Mouse (Mus musculus): ENCODE data around the gene Stag1. TPM values are rescaled to one million over a fixed set of nuclear protein-coding genes. Genes with fewer than 3 reads are reported as not detected.
A peak's percentile ranks its signal among the peaks of the same experiment; 100 is the strongest.

Gene Stag1
- total RNA-seq (2015; ENCODE audit: low replicate concordance) (121 and 177 TPM in 2 replicates), total RNA-seq (2017; ENCODE audit: low replicate concordance) (229 and 248 TPM in 2 replicates)

DNA sequence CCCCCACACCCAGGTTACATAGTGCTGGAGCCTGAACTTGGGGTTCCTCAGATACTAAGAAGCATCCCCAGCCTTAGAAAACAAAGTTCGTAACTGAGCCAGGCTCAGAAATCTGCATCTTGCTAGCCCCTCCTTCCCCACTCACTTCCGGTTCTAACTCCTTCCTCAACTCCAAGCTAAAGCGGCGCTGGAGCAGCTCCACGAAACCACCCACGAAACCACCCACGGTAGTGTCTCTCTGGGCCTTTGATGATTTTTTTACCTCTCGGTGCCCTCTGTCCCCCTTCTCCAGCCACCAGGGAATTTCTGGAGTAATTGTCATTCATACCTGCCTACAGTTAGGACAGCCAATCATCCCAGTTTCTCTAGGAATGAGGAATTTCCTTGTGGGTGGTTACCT is at the start of gene Stag1:
TSS of gene Stag1 (plus strand) at position 253 of the 400 bp plus-strand sequence.
- no peak for ATAC-seq (replicated peaks; ENCODE audit: low FRiP score, poor library complexity, severe bottlenecking)

DNA sequence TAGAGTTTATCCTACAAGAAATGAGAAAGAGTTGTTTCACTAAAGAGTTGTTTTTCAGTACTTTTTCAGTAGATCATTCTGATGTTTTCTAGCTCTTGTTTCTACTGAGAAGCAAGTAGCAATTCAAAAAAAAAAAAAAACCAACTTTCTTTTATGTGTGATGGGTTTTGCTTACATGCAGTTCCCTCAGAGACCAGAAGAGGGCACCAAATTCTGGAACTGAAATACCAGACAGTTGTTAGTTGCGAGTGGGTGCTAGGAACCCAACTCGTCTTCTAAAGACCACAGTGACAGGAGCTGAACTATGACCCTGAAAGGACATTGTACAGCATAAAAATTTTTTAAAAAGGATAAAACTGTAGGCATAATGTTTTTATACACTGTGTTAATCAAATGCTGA is 49.3 kb upstream of the Stag1 start:
- ATAC-seq (replicated peaks; ENCODE audit: low FRiP score, poor library complexity, severe bottlenecking), result no peak

DNA sequence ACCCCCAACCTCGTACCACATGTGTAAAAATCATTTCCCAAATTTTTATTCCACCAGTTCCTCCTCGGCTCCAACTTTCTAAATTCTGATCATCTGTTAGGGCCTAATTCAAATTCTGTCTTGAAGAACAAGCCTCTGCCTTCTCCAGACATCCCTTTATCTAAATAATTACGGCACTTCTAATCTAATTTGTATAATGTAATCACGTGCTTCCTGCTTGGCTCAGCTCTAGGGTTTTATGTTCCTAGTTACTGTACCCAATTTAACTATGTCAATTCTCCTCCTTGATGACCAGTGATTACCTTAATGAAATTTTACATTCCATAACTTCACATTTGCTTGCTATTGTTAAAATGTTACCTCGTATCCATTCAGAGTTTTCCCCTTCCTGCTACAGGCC is 41.9 kb upstream of the Stag1 start:
- ATAC-seq (replicated peaks; ENCODE audit: low FRiP score, poor library complexity, severe bottlenecking), result no peak

DNA sequence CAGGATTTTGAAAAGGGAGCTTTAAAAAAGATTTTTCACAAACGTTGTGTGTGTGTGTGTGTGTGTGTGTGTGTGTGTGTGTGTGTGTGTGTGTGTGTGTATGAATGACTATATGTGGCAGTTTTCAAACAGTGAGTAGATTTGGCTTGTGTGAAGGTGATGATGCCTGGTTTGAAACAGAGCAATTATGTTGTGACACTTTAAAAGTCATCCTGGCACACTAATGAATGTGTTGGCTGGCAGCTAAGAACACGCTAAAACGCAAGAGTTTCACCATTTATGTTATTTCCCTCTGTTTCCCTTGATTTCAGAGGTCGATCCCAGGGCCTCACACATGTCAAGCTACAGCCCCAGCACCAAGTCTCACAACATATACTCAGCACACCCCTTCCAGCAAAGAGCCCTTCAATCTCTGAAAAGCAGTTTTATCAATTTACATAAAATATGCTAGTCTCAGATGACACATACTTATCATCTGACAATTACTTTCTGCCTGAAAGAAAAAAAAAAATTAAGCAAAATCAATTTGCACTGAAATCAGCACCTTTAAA is 39.5 kb upstream of the Stag1 start:
- ATAC-seq (replicated peaks; ENCODE audit: low FRiP score, poor library complexity, severe bottlenecking), result no peak

DNA sequence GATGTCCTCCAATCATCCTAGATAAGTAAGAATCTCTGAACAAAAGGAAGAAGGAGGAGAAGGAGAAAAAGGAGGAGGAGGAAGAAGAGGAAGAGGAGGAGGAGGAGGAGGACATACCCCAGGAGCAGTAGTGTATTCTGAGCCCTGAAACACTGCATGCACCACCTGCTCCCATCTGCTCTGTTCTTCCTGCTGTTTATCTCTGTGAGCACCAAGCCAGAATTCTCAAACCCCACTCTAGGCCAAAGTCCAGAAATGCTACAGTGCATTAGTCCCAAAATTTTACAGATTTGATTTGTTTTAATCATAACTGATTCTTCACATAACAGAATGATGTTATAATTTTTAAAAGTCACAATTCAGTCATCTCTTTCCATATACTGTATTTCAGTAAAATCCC is 38.6 kb upstream of the Stag1 start:
- no peak for ATAC-seq (replicated peaks; ENCODE audit: low FRiP score, poor library complexity, severe bottlenecking)

DNA sequence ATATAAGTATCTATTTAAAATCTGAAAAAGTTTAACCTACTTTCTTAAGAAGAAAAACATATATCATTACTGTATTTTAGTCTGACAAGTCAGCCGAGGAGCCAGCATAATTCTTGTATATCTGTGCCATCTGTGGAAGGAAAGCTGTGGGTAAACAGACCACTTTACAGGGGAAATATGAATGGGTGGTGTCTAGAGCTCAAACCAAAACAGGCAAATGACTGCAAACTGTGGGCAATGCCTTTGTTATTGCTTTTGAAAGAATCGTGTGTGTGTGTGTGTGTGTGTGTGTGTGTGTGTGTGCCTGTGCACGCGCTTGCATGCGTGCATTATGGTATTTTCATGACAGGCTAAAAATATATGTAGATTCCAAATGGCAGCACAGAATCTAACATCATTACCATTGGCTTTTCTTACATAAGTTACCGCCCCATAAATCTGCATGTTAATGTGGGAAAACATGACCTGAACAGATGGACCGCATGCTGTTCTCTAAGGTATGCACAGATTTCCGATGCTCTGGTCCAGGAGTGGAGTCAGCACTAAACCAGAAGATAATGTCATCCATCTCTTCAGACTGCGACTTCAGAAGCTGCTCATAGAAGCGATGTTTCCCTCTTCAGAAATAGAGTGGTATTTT is 37.2 kb upstream of the Stag1 start:
- no peak for ATAC-seq (replicated peaks; ENCODE audit: low FRiP score, poor library complexity, severe bottlenecking)

DNA sequence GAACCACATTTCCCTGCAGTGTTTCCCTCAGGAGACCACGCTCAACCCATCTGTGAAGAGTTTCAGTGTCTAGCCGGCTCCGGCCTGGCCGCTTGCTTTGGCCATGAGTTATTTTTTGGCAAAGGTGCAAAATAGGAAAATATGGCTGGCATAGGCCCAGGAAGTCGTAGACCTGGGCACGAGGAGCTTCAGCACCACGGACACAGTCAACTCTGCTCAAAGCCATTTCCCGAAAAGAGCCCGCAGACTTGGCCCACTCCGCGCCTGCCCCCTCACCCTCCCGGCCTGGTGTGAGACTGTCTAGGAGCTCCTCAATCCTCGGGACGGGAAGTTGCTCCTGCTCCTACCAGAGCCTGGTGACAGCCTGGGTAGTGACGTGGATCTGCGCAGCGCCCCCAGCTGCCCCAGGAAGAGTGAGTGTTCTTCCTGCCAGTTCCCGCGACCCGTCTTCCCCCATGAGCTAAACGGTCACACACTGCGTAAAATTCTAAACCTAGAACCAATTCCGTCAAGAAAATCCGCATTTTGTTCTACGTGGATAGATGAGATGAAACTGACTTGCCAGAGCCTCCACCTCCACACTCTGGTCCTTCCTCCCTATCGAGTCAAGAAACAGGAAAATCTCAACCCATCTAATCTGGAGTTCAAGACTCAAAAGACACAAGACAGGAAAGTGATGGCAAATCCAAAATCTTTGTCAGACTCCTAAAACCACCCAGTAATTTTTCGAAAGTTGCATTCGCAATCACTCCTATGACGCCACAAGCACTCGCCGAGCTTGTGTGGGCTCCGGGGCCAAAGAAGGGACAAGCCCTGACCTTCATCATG is 27.6 kb upstream of the Stag1 start:
- no peak for ATAC-seq (replicated peaks; ENCODE audit: low FRiP score, poor library complexity, severe bottlenecking)

DNA sequence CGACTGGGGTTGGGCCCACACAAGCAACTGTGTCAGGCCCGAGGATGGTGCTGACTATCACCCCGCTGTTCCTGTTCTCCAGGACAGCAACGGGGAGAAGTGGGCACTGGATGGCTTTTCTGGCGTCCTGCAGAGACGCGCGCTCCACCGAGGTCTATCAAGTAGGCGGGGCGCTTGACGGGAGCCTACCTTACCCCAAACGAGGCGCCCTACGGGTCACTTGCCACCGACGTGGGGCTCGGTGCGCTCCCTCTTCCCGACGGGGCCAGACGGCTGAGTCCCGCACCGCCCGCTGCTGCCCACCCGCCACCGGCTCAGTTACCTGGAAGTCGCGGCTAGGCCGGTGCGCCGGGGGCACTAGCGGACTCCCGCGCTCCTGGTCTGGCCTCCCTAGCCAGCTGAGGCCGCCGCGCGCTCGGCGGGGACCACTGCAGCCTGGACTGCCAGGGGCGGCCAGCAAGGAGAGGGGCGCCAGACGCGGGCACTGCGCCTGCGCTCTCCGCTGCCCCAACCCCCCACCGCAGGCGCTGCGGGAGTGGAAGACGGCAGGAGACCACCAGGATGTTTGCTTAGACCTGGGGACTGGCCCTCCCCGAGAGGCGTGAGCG is 26.9 kb upstream of the Stag1 start, which contains the start of gene Slc35g2:
TSS of gene Slc35g2 (minus strand) at position 465 of the 608 bp plus-strand sequence.
- no peak for ATAC-seq (replicated peaks; ENCODE audit: low FRiP score, poor library complexity, severe bottlenecking)

DNA sequence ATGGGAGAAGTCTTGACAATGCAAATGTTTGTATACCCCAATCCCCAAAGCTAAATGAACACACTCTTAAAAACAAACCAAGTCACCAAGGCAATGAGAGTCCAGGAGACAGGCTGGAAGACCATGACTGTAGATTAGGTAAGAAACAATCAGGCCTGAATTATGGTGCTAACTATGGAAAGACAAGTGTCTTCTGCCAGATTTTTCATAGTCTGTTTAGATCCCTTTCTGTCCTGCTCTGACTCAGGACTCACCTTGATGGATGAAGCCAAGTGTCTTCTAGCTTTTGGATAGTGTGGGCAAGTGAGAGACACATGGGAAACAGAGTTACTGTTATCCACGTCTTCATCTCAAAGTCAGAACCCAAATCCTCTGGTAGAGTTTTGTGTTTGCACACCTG is 26.1 kb upstream of the Stag1 start:
- ATAC-seq (replicated peaks; ENCODE audit: low FRiP score, poor library complexity, severe bottlenecking), result no peak

DNA sequence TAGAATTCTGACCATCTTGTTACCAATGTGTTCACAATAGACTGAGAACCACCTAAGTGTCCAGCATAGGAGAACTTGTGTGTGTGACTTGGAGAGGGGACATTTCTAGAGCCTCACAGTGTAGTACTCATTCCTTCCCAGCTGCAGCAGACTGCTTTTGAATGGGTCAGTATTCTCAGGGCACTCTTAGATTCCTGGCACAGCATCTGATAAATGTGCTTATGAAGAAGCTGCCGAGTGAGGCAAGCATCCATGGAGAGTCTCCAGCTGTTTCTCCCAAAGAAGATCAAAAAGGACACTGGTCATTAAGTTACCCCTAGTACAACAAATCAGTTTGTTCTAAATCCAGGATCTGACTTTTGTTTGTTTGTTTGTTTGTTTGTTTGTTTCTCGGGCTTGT is 24.3 kb upstream of the Stag1 start:
- ATAC-seq (replicated peaks; ENCODE audit: low FRiP score, poor library complexity, severe bottlenecking), result no peak

DNA sequence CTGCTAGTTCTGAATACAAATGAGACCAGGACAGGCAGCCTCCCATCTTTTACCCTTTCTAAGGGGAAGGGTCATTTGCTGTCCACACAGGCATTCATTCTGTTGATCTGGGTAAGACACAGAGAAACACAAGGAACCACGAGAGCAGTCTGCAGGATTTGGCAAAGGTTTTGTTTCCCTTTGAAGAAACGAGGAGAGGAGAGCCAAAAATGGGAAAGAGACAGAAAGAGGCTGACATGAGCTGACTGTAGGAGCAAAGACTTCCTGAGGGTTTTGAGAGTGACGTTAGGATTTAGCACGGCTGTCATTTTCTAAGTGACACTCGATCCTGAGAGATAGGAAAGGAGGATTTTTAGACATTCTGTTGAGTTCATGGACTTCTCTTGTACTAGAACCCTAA is 23.7 kb upstream of the Stag1 start:
- ATAC-seq (replicated peaks; ENCODE audit: low FRiP score, poor library complexity, severe bottlenecking), result no peak

DNA sequence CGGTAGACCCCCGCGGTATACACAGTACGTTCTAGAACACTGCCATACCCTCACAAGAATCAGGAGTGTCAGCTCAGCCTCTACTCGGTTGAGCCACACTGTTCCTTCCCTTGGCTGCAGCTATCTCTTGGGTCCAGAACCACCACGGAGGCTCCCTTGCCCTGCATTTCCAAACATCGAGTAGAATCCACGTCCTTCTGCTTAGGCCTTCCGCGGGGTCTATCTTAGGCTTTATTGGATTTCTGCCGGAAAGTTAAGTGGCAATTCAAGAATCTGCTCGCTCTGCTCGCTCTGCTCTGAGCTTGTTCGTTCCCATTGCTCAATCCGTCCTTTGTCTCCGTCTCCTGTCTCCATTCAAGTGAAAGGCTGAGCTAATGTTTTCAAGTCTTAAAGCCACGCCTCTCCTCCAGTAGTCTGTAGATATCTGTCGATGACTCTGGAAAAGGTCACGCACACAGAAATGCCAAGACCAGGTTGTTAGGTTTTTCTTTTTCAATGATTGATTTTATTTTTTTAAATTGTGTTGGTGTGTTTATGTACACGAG is 17.3 kb upstream of the Stag1 start:
- no peak for ATAC-seq (replicated peaks; ENCODE audit: low FRiP score, poor library complexity, severe bottlenecking)

DNA sequence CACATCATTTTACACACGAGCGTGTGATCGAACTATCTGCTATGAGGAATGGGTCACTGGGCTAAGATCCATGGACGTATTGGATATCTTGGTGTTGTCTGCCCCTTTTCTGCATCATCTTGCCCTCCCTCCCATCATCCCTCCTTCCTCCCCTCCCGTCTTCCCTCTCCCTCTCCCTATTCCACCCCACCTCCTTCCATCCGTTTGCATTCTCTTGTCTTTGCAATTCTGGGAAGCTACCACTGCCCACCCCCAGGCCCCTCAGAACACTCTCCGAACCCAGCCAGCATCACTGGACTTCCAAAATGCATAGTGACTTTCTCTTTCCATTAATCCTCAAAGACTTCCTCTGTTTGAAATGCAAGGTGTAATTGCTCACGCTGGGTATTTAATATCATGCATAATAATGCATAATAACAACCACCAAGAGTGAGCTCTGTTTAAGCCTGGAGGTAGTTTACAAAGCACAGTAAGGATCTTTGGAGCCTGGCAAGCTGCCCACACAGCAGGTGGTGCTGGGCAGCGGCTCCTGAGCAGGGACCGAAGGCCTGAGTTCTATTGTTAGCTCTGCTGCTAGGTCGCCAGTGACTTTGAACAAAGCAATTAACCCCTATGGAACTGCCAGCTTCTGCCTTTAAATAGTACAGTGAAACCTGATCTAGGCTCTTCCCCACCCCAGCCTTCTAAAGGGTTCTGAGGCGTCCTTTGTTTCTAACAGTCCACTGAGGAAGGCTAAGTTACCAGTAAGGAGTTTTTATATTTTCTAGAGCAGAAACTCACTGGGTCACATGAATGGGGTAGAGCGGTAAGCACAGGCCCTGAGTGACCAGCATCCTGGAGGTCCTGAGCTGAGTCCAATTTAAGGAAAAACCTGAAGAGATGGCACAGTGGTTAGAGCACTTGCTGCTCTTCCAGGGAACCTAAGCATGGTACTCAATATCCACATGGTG is 15.8 kb upstream of the Stag1 start:
- no peak for ATAC-seq (replicated peaks; ENCODE audit: low FRiP score, poor library complexity, severe bottlenecking)

DNA sequence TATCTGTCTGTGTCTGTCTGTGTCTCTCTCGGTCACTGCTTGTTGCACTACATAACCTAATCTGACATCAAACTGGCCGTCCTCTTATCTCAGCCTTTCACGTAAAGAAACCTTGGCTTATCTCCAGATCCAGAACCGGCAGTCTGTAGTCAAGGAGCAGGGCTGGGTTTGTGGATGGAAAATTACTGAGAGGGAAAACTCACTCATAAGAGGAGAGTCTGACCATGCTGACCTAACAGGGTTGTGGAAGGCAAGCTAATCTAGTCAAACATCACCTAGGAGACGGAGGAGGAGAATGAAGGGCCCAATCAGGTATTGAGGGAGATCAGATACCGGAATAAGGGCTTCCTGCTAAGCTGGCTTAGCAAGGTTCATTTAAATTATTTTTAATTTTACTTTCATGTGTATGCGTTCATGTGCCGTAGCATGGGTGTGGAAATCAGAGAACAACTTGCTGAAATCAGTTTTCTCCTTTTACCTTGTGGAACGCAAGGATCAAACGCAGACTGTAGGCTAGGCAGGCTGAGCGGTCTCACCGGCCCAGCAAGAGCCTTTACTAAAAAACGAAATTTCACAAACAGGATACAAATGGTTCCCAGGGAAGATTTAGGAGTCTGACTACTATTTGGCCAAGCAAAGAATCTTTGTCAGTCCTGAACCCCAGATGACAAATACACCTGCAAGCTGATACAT is 14.6 kb upstream of the Stag1 start:
- no peak for ATAC-seq (replicated peaks; ENCODE audit: low FRiP score, poor library complexity, severe bottlenecking)

DNA sequence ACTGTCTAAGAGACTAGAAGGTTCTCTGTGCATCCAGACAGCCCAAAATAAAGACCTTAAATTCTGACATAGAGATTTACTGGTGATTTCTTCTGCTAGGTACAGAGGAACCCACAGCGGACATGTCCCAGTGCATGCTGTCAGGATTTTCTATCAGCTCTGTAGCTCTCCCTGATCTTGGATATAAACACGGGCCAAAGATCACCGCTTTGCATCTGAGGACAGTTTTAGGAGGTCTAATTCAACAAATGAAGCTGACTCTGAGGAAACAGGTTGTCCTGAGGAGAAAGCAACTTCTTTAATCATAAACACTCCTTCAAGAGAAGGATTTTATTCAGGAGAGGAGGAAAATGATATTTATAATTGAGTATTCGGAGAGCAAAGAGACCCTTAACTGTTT is 13.6 kb upstream of the Stag1 start:
- ATAC-seq (replicated peaks; ENCODE audit: low FRiP score, poor library complexity, severe bottlenecking), result no peak

DNA sequence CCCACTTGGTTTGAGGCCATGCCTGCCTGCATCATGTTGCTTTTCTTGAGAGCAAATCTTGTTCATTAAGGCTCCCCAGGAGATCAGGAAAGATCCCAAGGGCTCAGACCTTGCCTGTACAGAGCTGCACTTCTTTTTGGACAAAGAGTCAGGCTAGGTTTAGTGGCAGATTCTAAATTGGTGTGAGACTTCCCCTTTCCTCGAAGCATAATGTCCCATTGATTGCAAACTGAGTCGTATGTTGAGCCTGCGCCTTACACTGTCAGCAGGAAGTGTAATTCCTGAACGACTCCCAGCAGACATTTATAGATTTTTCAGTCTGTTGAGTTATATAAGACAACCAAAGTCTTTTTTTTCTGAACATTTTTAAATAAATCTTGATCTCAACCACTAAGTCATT is 7.1 kb upstream of the Stag1 start:
- ATAC-seq (replicated peaks; ENCODE audit: low FRiP score, poor library complexity, severe bottlenecking), result no peak

DNA sequence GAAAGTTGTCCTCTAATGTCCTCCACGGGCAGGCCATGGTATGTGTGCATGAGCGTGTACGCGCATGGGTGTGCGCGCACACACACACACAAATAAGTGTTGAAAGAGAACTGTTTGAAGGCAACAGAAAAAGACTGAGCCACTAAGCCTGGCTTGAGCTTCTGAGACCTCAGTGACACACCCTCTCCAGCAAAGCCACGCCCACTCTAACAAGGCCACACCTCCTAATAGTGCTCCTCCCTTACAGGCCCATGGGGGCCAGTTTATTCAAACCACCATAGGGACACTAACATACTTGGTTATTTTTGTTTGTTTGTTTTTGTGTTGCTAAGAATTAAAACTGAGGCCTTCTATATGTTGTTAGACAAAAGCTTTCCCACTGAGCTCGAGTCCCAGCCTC is 1.3 kb upstream of the Stag1 start:
- 0 out of 2 replicates have a peak, but pooled peaks have one; percentile 42 for ATAC-seq (replicated peaks; ENCODE audit: low FRiP score, poor library complexity, severe bottlenecking)

DNA sequence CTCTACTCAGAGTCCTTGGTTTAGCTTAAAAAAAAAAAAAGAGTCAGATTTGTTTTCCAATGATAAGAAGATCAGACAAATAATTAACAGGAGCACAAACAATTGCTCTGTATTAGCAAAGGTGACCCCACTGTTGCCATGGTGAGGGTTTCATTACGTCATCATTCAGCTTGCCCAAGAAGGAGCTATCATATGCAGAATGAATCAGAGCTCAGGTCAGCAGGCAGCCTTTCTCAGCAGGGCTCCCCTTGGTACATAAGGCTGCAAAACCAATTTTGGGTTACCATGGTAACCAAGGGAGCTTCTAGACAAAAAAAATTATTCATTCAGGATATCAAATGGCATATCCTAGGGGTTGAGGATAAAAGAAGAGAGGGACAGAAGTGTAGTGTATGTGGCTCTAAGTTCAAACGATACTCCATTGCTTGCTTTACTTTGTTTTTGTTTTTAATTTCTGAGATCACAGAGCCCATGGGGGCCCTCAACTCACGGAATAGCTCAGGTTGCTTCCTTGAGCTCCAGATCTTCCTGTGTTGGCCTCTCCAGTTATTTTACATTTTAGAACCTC is 2.2 kb downstream of the Stag1 start:
- no peak for ATAC-seq (replicated peaks; ENCODE audit: low FRiP score, poor library complexity, severe bottlenecking)

All from erythroid progenitor cell, adult 5-6 weeks (primary cell).